Mouse (Mus musculus): ENCODE measurements around the gene Tgfbrap1.

The Tgfbrap1 gene

GRCm38 (mm10) chr1:43010461-43010860 is 88.0 kb downstream of the Tgfbrap1 start:
- no peak for DNase-seq

GRCm38 (mm10) chr1:43006524-43006923 is 91.9 kb downstream of the Tgfbrap1 start:
- DNase-seq: no peak

- peak; percentile 82 for DNase-seq
Measured at GRCm38 (mm10) chr1:43006051-43006514, 92.4 kb downstream of the Tgfbrap1 start.

All from retina, postnatal 1 day (tissue).